Mouse (Mus musculus) megakaryocyte-erythroid progenitor cell, adult 5-6 weeks (primary cell): Measurements from ENCODE around the gene Nob1. TPM values are rescaled to one million over a fixed set of nuclear protein-coding genes. Genes with fewer than 3 reads are reported as not detected.
A peak's percentile ranks its signal among the peaks of the same experiment; 100 is the strongest.

Experiments
- ATAC-seq: replicated peaks from 2 replicates; pipeline ENCODE4 v1.8.0; 2016; ENCODE audit warnings: mild to moderate bottlenecking, inconsistent platforms; ENCODE audit not compliant: severe bottlenecking, poor library complexity, low FRiP score, low TSS enrichment
- total RNA-seq, 2 experiments: library from RNA; stranded (forward) in 1 of 2; stranded (reverse) in 1 of 2; fragments of 200-1000, 215-1000 nt in 1 of 2; fragments of >200 nt in 1 of 2; fragmentation: Nextera tagmentation in 1 of 2; gene quantifications; 2 replicates each; pipeline ENCODE4 v1.2.3; 2014 to 2017

Gene Nob1
- total RNA-seq, 2 experiments from 2014 or later, result 46.1 to 79.8 TPM

GRCm38 (mm10) chr8:107437711-107438110 is 12.9 kb upstream of the Nob1 start:
- ATAC-seq, result no peak

GRCm38 (mm10) chr8:107436841-107437421 is 12.1 kb upstream of the Nob1 start:
- peak; percentile 86 for ATAC-seq

- peak; percentile 50 for ATAC-seq
Measured at GRCm38 (mm10) chr8:107435962-107436831, 11.3 kb upstream of the Nob1 start, which contains the start of gene Wwp2. TSS of gene Wwp2 (plus strand) at chr8:107436365.

GRCm38 (mm10) chr8:107435421-107435961 is 10.6 kb upstream of the Nob1 start:
- ATAC-seq, result 0 out of 2 replicates have a peak, but pooled peaks have one; percentile 0

- no peak for ATAC-seq
Measured at GRCm38 (mm10) chr8:107430821-107431220, 6.0 kb upstream of the Nob1 start.

GRCm38 (mm10) chr8:107425230-107425597 is 363 bp upstream of the Nob1 start:
- peak; percentile 26; the same call in 1 of the 2 replicates for ATAC-seq

- ATAC-seq, result 0 out of 2 replicates have a peak, but pooled peaks have one; percentile 16
Measured at GRCm38 (mm10) chr8:107424176-107424575, 675 bp downstream of the Nob1 start.

- no peak for ATAC-seq
Measured at GRCm38 (mm10) chr8:107417001-107417400, 7.8 kb downstream of the Nob1 start.

- ATAC-seq, result no peak
Measured at GRCm38 (mm10) chr8:107413881-107414280, 11.0 kb downstream of the Nob1 start.

- no peak for ATAC-seq
Measured at GRCm38 (mm10) chr8:107412552-107412951, 12.3 kb downstream of the Nob1 start.

GRCm38 (mm10) chr8:107411391-107411790 is 13.5 kb downstream of the Nob1 start:
- ATAC-seq, result 0 out of 2 replicates have a peak, but pooled peaks have one; percentile 53

- no peak for ATAC-seq
Measured at GRCm38 (mm10) chr8:107405935-107406334, 18.9 kb downstream of the Nob1 start.

- no peak for ATAC-seq
Measured at GRCm38 (mm10) chr8:107404057-107404456, 20.8 kb downstream of the Nob1 start.

GRCm38 (mm10) chr8:107403038-107403781 is 21.6 kb downstream of the Nob1 start, which contains the start of gene Nqo1:
TSS of gene Nqo1 (minus strand) at chr8:107403206.
- ATAC-seq, result peak; percentile 96

- no peak for ATAC-seq
Measured at GRCm38 (mm10) chr8:107401866-107402265, 23.0 kb downstream of the Nob1 start.

GRCm38 (mm10) chr8:107399495-107399894 is 25.4 kb downstream of the Nob1 start:
- no peak for ATAC-seq

GRCm38 (mm10) chr8:107397665-107398064 is 27.2 kb downstream of the Nob1 start:
- no peak for ATAC-seq

- ATAC-seq, result no peak
Measured at GRCm38 (mm10) chr8:107396106-107396670, 28.7 kb downstream of the Nob1 start.

GRCm38 (mm10) chr8:107395397-107395796 is 29.5 kb downstream of the Nob1 start:
- no peak for ATAC-seq
